Mouse (Mus musculus): ENCODE data around the gene Dhdds. TPM values are rescaled to one million over a fixed set of nuclear protein-coding genes. Genes with fewer than 3 reads are reported as not detected.

Gene Dhdds
- polyA plus RNA-seq (2014; fragmentation: Illumina TruSeq; extraction: RNeasy Lipid Tissue Mini Kit (QIAGEN cat#74804)), result 20.6 TPM

GRCm38 (mm10) chr4:134000466-134001438 lies at the start of gene Dhdds:
Dhdds (minus strand) TSS chr4:134000918.

GRCm38 (mm10) chr4:134018779-134019145 lies 18.0 kb upstream of the Dhdds start, which contains the start of gene Lin28a:
Lin28a (minus strand) TSS chr4:134018841.

GRCm38 (mm10) chr4:133968150-133968921 lies 32.4 kb downstream of the Dhdds start, which contains the start of gene Hmgn2:
Hmgn2 (minus strand) TSS chr4:133968650.

Other genes with a start within 250 kb of the Dhdds start
- 28.5 TPM for gene Arid1a, start 244.1 kb downstream of the Dhdds start, polyA plus RNA-seq (2014; fragmentation: Illumina TruSeq; extraction: RNeasy Lipid Tissue Mini Kit (QIAGEN cat#74804))
- 0.63 TPM for gene Rps6ka1, start 113.1 kb downstream of the Dhdds start, polyA plus RNA-seq (2014; fragmentation: Illumina TruSeq; extraction: RNeasy Lipid Tissue Mini Kit (QIAGEN cat#74804))
- gene Hmgn2, start 32.3 kb downstream of the Dhdds start, polyA plus RNA-seq (2014; fragmentation: Illumina TruSeq; extraction: RNeasy Lipid Tissue Mini Kit (QIAGEN cat#74804)), result 1,094 TPM
- 1.3 TPM for gene Lin28a, start 17.9 kb upstream of the Dhdds start, polyA plus RNA-seq (2014; fragmentation: Illumina TruSeq; extraction: RNeasy Lipid Tissue Mini Kit (QIAGEN cat#74804))
- not detected for gene Zfp683, start 52.9 kb upstream of the Dhdds start, polyA plus RNA-seq (2014; fragmentation: Illumina TruSeq; extraction: RNeasy Lipid Tissue Mini Kit (QIAGEN cat#74804))
- gene Crybg2, start 59.9 kb upstream of the Dhdds start, polyA plus RNA-seq (2014; fragmentation: Illumina TruSeq; extraction: RNeasy Lipid Tissue Mini Kit (QIAGEN cat#74804)), result not detected
- gene Cd52, start 94.2 kb upstream of the Dhdds start, polyA plus RNA-seq (2014; fragmentation: Illumina TruSeq; extraction: RNeasy Lipid Tissue Mini Kit (QIAGEN cat#74804)), result 44.5 TPM
- gene Ubxn11, start 101.7 kb upstream of the Dhdds start, polyA plus RNA-seq (2014; fragmentation: Illumina TruSeq; extraction: RNeasy Lipid Tissue Mini Kit (QIAGEN cat#74804)), result not detected
- not detected for gene Sh3bgrl3, start 127.9 kb upstream of the Dhdds start, polyA plus RNA-seq (2014; fragmentation: Illumina TruSeq; extraction: RNeasy Lipid Tissue Mini Kit (QIAGEN cat#74804))
- 6.6 TPM for gene Cep85, start 186.2 kb upstream of the Dhdds start, polyA plus RNA-seq (2014; fragmentation: Illumina TruSeq; extraction: RNeasy Lipid Tissue Mini Kit (QIAGEN cat#74804))
- not detected for gene Gm7534, start 202.1 kb upstream of the Dhdds start, polyA plus RNA-seq (2014; fragmentation: Illumina TruSeq; extraction: RNeasy Lipid Tissue Mini Kit (QIAGEN cat#74804))
- gene Catsper4, start 226.5 kb upstream of the Dhdds start, polyA plus RNA-seq (2014; fragmentation: Illumina TruSeq; extraction: RNeasy Lipid Tissue Mini Kit (QIAGEN cat#74804)), result not detected
- gene Cnksr1, start 237.5 kb upstream of the Dhdds start, polyA plus RNA-seq (2014; fragmentation: Illumina TruSeq; extraction: RNeasy Lipid Tissue Mini Kit (QIAGEN cat#74804)), result not detected
- gene E130218I03Rik, start 242.7 kb upstream of the Dhdds start, polyA plus RNA-seq (2014; fragmentation: Illumina TruSeq; extraction: RNeasy Lipid Tissue Mini Kit (QIAGEN cat#74804)), result not detected
- 0.46 TPM for gene Zfp593, start 244.7 kb upstream of the Dhdds start, polyA plus RNA-seq (2014; fragmentation: Illumina TruSeq; extraction: RNeasy Lipid Tissue Mini Kit (QIAGEN cat#74804))
- not detected for gene Gm30191, start 246.0 kb upstream of the Dhdds start, polyA plus RNA-seq (2014; fragmentation: Illumina TruSeq; extraction: RNeasy Lipid Tissue Mini Kit (QIAGEN cat#74804))